Comparison of ENCODE assay signal across 8 mouse cellular contexts in the genomic region with DNA sequence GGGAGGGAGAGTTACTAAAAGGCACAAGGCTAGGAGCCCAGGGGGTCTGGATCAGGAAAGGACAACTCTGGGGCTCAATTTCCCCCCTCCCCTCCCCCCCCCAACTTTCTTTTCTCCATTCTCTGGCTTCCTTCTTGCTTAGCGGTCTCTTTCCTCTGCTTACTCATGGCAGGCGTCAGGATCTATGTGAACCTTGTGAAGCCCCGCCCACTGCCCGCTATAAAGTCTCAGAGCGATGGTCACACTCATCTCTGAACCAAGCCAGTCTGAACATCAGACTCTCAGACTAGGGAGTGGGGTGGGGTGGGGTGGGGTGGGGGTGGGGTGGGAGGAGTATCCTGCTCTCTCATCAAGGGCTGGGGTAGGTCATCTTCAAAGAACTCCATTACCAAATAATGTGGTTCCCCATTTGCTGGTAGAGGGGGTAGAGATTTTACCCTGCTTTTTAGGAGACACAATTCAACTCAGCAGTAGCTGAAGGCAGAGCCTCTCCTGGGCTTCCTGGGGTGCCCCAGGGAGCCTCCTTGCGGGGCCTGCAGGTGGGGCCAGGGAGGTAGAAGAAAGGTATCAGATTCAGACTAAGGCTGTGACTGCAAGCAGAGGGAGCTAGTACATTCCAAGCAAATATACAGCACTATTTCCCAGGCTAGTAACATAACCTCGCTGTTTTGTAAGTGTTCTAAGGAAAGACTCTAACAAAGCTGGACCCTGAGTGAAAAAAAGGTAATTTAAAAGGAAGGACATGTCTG.
A peak's percentile ranks its signal among the peaks of the same experiment; 100 is the strongest.
DNase-seq lines count a peak whose midpoint lies in the region; ATAC-seq and TF ChIP-seq lines count a peak whose summit lies in the region.

No protein-coding gene starts in this region.

- no peak overlapping the region for H3K4me3 ChIP-seq in heart, embryonic 15.5 days
- H3K4me3 ChIP-seq in intestine, postnatal 0 days (ENCODE audit: low read depth, low read length) = no peak overlapping the region
- H3K4me3 ChIP-seq in midbrain, embryonic 13.5 days (replicated peaks) = no peak overlapping the region

- WGBS in heart, embryonic 15.5 days = 17% methylated on average over 7 of the region's 7 CpGs
- WGBS in intestine, postnatal 0 days = 9% methylated on average over 7 of the region's 7 CpGs
- WGBS in midbrain, embryonic 13.5 days = 9% methylated on average over 7 of the region's 7 CpGs

- peaks cover 15% of the 10 kb centered on the region for H3K4me1 ChIP-seq in heart, embryonic 15.5 days (replicated peaks)
- H3K4me1 ChIP-seq in intestine, postnatal 0 days (replicated peaks; ENCODE audit: control insufficient read depth, insufficient read depth, low read length) = 0 out of 2 replicates have a peak, but pooled peaks cover 14% of the 10 kb centered on the region
- H3K4me1 ChIP-seq in midbrain, embryonic 13.5 days (replicated peaks) = peaks cover 32% of the 10 kb centered on the region

- no peaks in the 10 kb centered on the region for H3K36me3 ChIP-seq in heart, embryonic 15.5 days
- H3K36me3 ChIP-seq in intestine, postnatal 0 days (ENCODE audit: control insufficient read depth, insufficient read depth) = no peaks in the 10 kb centered on the region
- H3K36me3 ChIP-seq in midbrain, embryonic 13.5 days = no peaks in the 10 kb centered on the region

- H3K27ac ChIP-seq in heart, embryonic 15.5 days = no peak overlapping the region
- H3K27ac ChIP-seq in intestine, postnatal 0 days (ENCODE audit: low read depth, low read length) = 0 out of 2 replicates have a peak overlapping the region, but pooled peaks have one; percentile 5
- no peak overlapping the region for H3K27ac ChIP-seq in midbrain, embryonic 13.5 days

- H3K9me3 ChIP-seq in heart, embryonic 15.5 days (replicated peaks) = no peaks in the 10 kb centered on the region
- H3K9me3 ChIP-seq in intestine, postnatal 0 days (ENCODE audit: control insufficient read depth) = no peaks in the 10 kb centered on the region
- no peaks in the 10 kb centered on the region for H3K9me3 ChIP-seq in midbrain, embryonic 13.5 days

- no peaks in the 10 kb centered on the region for H3K27me3 ChIP-seq in heart, embryonic 15.5 days
- no peaks in the 10 kb centered on the region for H3K27me3 ChIP-seq in intestine, postnatal 0 days (replicated peaks; ENCODE audit: control insufficient read depth, insufficient read depth, low read length)
- no peaks in the 10 kb centered on the region for H3K27me3 ChIP-seq in midbrain, embryonic 13.5 days

- 0 out of 2 replicates have a peak, but pooled peaks have one; percentile 9 for ATAC-seq in heart, embryonic 15.5 days (replicated peaks; ENCODE audit: insufficient number of reproducible peaks, insufficient read depth, low FRiP score, low read depth)
- ATAC-seq in intestine, postnatal 0 days = peak; percentile 82
- 0 out of 2 replicates have a peak, but pooled peaks have one; percentile 38 for ATAC-seq in midbrain, embryonic 13.5 days

- intact Hi-C loops in heart, postnatal 10 days (cut with DNase I) = no loop called here

- TF ChIP-seq CTCF in intestine, postnatal 0 days (IDR thresholded peaks at IDR 0.05; ENCODE audit: low read depth) = peak; percentile 56

- no peak overlapping the region for H3K9ac ChIP-seq in heart, embryonic 15.5 days
- no peak overlapping the region for H3K9ac ChIP-seq in intestine, postnatal 0 days (ENCODE audit: low read depth, low read length)
- H3K9ac ChIP-seq in midbrain, embryonic 13.5 days (replicated peaks) = no peak overlapping the region

- no peak for DNase-seq in heart, postnatal 10 days
- peak; percentile 9 for DNase-seq in c-Kit-positive CD71-negative TER-119-negative erythroid progenitor cells, embryonic 14.5 days (ENCODE audit: low read depth)
- DNase-seq in spleen, adult 12 weeks (ENCODE audit: low spot score) = no peak
- no peak for DNase-seq in cerebellum, adult 8-10 months
- no peak for DNase-seq in cerebellum, adult 9-11 months

- H3K4me2 ChIP-seq in heart, embryonic 15.5 days = peak overlapping the region; percentile 45
- 0 out of 2 replicates have a peak overlapping the region, but pooled peaks have one; percentile 2 for H3K4me2 ChIP-seq in intestine, postnatal 0 days (replicated peaks; ENCODE audit: low read depth)
- 0 out of 2 replicates have a peak overlapping the region, but pooled peaks have one; percentile 11 for H3K4me2 ChIP-seq in midbrain, embryonic 13.5 days (replicated peaks)

Comparison
In these comparisons a context has a peak if more than half of its experiments do, and no peak if none do; other contexts are left out.
1. ATAC-seq: peak in every context shown above with its lines; median percentile 82 in intestine, postnatal 0 days; 38 in midbrain, embryonic 13.5 days; 9 in heart, embryonic 15.5 days.